Mouse (Mus musculus) adipocyte (in vitro differentiated cells): ENCODE measurements around the gene Lyrm1.

ENCODE experiments used
- DNase-seq: peaks from one replicate; pipeline ENCODE4 v3.0.0-alpha.2; 2016; ENCODE audit warnings: low spot score

The Lyrm1 gene

DNA sequence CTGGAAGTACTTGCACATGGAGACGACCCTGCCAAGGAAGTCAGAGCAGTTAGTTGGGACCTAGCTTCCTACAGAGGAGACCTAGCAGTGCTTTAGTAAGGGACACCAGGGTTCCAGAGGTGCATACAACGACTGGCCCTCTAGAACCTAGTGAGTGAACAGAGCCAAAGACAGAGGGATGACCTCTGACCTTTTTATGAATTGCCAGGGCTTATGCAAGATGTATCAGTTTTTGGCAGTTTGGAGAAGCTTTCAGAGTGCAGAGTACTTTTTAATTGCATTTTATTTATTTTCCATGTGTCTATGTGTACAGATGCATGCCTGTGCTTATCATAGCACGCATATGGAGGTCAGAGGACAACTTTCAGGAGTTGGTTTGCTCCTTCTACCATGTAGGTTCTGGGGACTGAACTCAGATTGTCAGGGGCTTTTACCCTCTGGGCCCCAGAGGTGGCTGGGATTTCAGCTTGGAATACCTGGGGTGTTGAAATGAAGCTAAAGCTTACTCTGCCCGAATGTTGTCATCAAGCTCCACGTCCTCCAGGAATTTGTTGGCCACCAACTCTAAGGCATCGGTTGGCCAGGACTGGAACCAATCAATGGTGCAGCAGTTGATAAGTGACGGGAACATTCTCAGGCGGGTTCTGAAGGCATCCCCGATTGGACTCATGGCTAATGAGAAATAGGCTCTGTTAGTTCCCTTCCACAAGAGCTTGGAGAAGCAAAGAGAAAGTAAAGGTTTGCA lies 70.2 kb downstream of the Lyrm1 start:
- DNase-seq, result peak; percentile 59

DNA sequence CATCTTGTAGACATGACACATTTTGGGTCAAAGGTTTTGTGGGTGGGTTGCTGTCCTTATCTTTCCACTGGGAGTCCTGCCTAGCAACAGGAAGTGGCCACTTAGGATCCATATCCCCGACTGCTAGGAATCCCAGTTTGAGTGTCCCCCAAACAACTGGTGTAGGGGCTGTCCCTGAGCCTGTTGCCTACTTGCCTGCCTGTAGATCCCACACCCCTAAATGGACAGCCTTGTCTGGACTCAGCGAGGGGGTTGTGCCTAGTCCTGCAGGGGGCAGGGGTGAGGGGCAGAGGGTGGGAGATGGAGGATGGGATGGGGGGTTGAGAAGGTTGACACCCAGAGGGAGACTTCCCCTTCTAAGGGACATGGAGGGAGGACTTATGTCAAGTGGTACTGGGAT lies 73.7 kb downstream of the Lyrm1 start:
- DNase-seq, result no peak

DNA sequence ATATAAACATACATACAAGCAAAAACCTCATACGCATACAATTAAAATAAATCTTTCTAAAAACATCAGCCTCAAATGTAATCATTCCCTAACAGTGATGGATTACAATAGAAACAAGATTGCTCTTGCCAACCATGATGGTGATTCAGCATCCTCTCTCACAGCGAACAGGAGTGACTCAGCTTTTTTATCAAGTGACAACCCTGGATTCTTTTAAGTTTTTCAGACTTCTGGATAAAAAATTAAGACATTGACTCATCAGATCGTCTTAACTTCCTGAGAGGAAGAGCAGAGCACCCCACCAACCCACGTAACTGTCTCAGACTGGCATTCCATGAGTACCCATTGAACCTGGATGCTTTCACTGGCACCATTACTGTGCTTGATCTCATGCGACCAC lies 78.6 kb downstream of the Lyrm1 start:
- DNase-seq, result no peak

DNA sequence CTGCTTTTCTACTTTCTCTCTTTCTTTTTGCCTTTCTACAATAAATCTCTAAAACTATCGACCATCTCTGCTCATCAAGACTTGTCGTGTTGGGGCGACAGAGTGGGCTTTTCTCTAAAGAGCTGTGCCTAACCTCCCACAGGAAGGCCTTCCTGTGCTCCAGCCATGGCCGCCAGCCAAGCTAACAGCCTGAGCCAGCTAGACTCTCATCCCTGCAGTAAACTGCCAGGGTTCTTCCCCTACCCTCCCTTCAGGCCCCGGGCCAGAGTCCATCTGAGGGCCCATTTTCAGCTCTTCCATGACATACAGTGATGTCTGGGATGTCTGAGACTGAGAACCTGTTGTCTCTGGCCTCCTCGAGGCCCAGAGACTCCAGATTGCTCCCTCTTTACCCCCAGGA lies 80.6 kb downstream of the Lyrm1 start:
- DNase-seq, result no peak

DNA sequence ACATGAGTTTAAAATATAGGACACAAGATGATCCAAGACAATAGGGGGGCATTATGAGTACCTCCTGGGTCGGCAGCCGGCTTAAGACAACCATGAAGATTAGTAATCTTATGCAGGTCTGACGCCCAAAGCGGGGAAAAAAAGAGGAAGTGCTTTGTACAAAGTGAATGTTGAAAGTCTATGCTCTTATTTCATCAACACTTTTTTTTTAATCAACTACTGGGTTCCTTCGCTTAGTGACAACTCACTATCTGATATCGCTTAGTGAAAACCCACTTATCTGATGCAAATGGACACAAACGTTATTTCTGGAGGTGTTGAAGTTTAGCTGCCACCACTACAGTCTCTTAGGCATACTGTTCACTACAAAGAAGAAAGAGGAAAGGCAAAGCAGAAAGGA lies 81.9 kb downstream of the Lyrm1 start:
- no peak for DNase-seq

DNA sequence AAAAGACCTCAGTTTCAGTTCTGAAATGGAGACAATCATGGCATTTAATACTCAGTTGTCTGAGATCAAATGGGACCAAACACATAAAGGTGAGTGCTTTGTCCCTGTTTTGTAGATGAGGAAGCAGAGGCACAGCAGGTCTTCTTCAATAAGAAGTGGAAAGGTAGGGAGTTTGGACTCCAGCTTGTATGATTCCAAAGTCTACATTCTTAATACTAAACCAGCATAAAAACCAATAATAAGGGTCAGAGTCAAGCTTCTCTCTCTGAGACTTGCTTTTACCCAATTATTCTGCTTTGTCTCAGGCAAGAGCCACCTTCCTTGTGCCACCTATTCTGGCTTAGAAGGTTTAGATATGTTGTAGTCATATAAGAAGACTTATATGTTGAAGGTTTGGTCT lies 82.9 kb downstream of the Lyrm1 start:
- DNase-seq, result no peak

DNA sequence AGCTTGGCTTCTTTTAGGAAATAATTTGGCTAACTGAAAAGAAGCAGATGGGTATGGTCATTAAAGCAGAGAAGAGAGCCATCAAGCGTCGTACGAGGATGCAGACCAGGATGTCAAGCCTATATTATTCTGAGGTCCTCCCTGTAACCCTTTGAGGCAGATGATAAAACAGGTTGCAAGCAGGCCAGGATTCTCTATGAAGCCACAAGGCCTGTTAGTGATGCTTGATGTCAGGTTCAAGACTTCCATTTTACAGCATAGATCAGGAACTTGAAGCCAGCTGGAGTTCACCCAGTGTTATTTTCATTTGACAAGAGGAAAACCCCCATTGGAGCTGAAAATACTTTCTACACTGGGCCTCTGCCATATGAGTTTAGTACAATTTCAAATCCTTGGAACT lies 84.5 kb downstream of the Lyrm1 start:
- no peak for DNase-seq

DNA sequence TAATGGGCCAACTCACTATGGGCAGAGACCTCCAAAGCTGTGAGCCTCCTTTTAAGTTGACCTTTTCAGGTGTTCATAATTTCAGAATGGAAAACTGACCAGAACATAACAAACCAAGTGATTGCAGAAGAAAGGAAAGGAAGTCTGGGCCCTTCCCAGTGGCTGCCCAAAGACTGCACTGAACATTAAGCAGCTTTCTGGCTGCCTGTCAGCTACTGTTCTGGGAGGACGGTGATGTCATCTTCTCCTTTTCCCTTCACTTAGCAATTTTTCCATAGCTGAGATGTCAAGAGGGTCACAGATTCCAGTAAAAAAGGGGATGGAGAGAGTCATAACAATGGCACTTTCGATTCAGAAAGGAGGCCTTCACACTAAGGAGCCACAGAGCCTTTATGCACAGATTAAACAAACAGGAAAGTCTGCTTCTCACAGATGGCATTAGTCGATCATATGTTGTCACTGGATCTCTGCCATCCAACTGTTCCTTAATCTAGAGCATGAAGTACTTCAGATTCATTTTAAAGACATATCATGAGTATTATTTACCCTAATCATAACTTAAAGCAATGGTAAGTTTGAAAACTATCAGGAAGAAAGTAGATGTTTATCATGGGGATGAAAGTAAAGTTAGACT lies 89.7 kb downstream of the Lyrm1 start:
- peak; percentile 42 for DNase-seq

DNA sequence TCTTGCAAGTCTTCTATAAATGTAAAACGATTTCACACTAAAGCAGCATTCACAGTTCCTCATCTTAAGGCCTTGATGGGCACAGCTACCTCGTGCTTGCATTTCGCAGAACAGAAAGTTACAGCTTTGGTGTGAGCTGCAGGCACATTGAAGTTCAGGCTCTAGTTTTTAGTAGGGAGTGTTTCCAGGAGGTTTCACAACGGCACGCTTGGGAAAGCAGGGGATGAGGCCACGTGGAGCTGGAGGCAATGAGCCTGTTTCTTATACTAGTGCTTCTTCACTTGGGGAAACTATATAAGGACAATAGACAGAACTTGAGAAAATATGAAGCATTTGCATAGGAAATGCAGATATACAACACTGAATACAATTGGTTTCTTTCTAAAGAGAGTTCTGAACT lies 101.4 kb downstream of the Lyrm1 start:
- DNase-seq, result peak; percentile 59
